Mouse (Mus musculus): Measurements from ENCODE around the gene Trmt11.
"Not testable (repeated sequence)": the region's sequence is repeated elsewhere in the genome, so short reads cannot be mapped to it uniquely, and the experiment has no call there.

The Trmt11 gene

DNA sequence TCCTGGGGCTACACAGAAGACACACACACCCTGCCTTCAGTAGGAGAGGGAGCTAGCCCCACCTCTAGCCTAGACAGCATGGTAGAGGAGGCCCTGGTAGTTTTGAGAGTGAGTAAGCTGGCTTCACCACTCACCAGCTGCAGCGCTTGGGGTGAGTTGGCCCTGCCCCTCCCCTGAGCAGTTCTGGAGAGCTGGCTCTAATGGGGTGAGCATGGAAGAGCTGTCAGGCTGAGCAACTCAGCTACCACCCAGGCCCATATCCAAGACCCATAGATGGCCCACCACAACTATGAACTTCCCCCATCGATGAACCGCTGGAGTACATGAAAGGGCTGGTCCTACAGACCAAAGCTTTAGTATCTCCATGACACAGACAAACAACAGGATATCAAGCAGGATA lies 35.9 kb downstream of the Trmt11 start:
- in situ Hi-C loops (cut with MboI, MseI), result no loop called here

DNA sequence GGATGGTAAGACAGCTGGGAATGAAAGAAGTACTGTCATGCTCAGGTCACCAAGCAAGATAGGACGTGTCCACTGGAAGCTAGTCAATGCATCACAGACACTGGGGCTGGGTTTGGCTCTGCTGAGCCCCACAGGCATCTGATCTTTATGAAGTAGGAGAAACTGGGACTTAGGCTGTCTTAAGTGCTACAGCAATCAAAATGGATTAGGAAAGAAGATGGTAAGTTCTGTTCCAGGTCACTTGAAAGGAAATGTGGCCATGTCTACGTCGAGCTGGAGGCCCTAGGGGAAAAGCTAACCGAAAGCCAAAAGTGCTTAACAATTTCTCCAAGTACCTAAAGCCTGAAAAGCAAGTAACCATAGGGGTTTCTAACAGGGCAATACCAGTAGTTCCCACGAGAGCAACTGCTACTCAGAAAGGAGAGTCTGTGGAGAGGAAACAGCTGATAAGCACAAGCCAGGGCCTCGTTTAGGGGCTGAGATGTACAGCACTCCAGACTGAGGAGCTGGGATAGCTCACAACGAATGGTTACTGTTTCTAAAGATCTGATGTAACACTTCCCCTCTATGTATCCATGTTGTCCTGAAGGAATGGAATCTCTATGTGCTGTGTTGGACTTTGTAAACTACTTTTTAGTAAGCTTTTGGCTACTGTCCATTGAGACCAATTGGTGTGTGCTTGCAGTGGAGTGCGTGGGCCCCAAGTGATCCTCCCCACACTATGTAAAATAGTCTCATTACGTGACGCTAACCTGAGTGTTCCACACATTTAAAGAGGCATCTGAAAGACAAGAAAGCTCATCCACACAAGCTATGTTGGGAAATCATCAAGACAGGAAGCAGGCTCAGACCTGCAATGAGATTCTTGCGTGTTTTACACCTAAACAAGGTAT lies 44.6 kb downstream of the Trmt11 start:
- in situ Hi-C loops (cut with MboI, MseI), result no loop called here

DNA sequence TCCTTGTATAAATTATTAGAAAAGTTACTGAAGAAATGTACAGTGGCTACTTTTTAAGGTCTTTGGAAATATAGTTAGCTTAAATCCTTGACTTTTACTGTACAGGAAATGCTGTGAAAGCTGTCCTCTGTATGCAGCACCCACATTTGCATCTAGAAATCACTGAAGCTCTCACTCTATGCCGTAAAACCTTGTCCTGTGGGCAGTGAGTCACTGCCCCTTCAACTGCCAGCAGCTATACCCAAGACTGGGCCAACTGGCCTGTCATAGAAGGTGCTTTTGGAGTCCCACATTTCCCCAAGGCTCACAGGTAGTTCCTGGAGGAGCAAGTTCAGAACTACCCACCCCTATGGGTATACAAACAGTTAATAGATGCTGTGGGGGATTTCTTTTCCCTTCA lies 48.2 kb downstream of the Trmt11 start:
- in situ Hi-C loops (cut with MboI, MseI), result no loop called here

DNA sequence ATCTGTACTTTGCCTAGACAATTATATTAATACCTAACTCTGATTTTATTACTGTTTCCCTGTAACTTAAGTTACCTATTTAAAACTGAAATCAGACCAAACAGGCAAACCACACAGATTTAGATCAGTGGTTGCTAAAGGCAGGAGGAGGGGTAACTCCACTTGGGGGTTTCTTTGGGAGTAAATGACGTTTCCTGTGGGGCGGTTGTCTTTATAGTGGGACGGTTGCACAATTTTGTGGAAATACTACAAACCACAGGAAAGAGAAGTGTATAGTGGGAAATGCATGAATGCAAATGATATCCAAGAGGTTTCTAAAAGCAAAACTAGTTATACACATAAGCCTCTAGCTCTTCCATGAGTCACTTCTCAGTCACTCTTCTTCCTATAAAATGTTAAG lies 50.6 kb downstream of the Trmt11 start:
- in situ Hi-C loops (cut with MboI, MseI), result loop anchor here (25.0 kb wide), 1 partner anchor 1013 kb away; the partner anchor contains the start of gene Rspo3

DNA sequence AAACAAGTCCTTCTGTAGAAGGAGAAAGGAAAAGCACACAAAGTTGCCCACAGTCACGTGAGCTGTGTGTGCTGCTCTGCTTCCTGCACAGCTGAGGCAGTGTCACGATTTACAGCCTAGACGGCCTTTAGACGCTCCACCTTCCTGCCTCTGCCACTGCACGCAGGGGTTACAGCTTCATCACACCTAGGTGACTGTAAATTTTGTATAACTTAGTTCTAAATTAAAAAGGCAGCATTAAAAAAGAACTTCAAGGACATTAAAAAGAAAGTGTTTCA lies 62.1 kb downstream of the Trmt11 start:
- in situ Hi-C loops (cut with MboI, MseI), result loop anchor here (25.0 kb wide), 1 partner anchor 1001 kb away; the partner anchor contains the start of gene Rspo3

DNA sequence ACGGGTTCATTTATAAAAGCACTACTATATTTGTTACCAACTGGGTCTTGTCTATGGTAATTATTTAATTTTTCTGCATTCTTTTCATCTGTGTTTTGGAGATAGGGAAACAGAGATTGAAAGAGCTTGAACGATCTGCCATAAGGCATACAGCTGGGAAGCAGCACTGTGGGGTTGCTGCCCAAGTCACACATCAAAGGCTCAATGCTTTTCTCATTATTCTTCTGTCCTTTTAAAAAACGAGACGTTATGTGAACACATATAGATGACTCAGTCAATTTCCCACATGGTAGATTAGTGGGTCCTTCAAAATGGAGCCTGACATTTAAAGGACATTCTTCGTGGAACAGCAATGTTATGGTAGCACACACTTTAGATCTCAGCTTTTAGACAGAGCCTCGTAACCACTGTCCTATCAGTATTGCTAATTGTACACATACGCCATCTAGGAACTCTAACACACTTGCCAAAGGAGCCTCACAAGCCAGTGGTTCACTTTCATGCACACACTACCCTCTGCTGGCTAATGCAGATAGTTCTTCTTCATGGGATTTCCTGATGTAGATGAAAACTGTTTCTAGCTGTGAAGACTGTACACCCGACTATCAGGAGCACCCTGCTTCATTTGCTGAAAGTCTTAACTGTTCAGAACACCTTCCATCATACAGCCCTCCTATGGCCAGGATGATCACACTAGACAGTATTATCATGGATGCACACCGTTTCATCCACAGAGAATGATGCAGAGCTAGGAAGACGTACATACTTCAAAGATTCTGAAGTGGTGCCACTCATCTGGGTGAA lies 62.6 kb downstream of the Trmt11 start:
- in situ Hi-C loops (cut with MboI, MseI), result loop anchor here (25.0 kb wide), 1 partner anchor 1001 kb away; the partner anchor contains the start of gene Rspo3

DNA sequence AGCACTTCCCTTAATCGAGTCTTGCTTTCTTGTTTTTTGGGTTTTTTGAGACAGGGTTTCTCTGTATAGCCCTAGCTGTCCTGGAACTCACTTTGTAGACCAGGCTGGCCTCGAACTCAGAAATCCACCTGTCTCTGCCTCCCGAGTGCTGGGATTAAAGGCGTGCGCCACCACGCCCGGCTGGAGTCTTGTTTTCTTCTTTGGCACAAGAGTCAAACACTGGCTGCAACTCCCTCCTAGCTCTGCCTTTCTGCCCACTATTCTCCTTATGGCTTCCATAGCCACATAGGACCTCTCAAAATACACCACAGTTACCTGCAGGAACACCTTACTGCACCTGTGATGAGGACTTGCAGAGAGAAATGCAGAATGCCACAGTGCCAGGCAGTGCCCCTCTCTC lies 64.6 kb downstream of the Trmt11 start:
- in situ Hi-C loops (cut with MboI, MseI), result loop anchor here (25.0 kb wide), 1 partner anchor 999 kb away; the partner anchor contains the start of gene Rspo3

DNA sequence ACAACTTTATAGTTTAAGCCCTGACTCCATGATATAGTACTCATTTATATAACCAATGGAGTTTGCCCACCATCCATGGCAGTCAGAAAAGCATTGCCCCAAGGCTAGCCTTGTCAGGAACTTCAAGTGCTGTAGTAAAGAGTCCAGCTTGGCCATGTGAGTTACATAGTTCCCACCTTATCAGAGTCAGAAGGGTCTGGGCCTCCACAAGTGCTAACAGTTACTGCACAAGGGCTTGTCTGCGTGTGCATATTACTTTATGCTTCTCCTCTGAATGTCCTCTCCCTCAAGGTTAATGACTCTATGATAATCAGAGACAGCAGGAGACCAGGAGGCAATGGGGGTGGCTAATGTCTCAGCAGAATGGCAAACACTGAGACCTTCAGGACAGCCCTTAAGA lies 73.4 kb downstream of the Trmt11 start:
- in situ Hi-C loops (cut with MboI, MseI), result loop anchor here (25.0 kb wide), 1 partner anchor 990 kb away; the partner anchor contains the start of gene Rspo3

DNA sequence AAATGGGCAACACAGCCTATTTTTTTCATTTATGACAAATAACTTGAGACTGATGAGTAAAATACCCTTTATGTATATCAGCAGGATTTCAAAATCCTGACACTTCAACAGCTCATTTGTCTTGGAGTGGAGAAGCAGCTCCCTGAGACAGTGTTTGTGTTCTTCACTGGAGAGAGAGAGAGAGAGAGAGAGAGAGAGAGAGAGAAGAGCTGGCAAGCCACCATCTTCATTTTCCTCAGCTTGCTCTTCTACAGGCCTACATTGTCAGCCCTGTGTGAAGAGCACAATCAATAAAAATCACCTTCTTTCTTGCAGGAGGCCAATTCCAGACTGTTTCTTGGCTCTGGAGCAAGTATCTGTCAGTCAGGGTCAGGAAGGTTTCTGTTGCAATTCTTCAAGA lies 78.8 kb downstream of the Trmt11 start:
- in situ Hi-C loops (cut with MboI, MseI), result no loop called here

DNA sequence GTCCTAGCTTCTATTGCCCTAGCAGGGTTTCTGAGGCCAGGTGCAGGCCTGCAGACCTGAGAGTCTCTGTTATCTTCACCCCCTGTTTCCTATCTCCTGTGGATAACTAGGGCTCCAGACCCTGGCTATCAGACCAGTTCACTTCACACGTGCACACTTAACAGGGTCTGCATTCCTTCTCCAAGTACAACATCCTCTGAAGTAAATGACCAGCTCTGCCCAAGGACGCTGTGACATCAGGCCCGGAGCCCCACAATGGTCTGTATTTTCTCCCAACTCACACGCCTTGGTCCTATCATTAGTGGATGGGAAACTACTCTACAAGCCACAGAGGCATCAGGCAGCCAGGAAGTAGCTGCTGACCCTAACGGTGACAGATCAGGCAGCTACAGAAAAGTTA lies 81.4 kb downstream of the Trmt11 start:
- in situ Hi-C loops (cut with MboI, MseI), result no loop called here

DNA sequence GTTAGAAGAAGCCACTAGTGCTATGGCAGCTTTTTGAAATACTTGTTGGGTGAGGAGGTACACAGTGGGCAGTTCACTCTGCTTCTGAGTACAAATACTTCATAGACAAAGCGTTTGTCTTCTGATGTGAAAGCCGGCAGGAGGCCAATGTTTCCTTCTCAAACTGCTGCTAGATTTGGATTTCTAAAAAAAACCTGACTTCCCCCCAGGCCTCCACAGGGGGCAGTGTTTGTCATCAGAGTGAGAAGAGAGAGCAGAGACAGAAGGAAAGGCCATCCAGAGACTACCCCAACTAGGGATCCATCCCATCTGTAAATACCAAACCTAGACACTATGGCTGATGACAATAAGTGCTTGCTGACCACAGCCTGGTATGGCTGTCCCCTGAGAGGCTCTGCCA lies 83.3 kb downstream of the Trmt11 start:
- in situ Hi-C loops (cut with MboI, MseI), result no loop called here

DNA sequence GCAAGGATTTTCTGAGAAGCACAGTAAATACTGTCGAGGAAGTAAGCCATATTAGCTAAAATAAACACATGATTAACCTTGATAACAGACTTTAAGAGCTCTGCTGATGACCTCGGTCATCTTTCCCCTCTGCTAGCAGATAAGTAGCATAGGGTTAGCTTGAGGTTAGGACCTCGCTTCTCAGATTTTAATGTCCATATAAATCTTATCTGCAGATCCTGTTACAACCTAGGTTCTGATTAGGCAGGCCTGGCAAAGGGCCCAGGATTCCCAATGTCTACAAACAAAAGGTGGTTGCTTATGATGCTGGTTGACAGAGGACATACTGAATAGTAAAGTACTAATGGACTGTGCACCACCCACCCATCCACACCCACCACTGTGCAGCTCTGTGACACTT lies 83.8 kb downstream of the Trmt11 start:
- in situ Hi-C loops (cut with MboI, MseI), result no loop called here

DNA sequence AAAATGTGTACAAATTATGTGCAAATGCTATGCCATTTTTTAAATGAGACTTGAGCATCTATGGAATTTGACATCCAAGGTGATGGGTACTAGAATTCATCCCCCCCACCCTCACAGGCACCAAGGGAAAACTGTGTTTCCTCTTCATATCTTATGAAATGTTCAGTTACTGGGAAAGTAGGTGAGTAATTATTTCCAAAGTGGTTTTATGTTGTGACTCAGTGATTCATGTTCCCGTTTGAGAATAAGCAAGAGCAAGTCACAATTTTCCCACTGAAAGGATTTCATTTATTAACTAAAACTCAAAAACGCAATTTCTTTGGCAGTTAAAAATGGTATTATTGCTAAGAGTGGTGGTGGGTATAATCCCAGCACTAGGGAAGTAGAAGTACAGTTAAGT lies 95.8 kb downstream of the Trmt11 start:
- in situ Hi-C loops (cut with MboI, MseI), result no loop called here

DNA sequence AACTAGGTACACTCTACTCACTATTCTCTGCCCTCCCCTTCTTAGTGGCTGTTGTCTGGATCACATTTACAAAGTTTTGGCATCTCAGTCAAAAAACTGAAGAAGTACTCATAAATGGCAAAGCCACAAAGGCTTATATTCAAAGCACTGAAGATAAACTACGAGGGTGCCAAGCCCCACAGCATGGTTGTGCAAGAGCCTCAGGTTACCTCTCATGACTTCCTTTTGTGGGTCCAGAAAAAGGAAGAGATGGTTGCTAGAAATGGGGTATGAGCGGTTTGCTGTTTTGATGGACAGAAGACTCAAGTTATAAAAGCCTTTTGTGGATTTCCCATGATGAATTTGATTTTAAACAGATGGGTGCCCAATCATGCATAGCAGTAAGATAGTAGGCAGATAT lies 97.4 kb downstream of the Trmt11 start:
- in situ Hi-C loops (cut with MboI, MseI), result no loop called here

DNA sequence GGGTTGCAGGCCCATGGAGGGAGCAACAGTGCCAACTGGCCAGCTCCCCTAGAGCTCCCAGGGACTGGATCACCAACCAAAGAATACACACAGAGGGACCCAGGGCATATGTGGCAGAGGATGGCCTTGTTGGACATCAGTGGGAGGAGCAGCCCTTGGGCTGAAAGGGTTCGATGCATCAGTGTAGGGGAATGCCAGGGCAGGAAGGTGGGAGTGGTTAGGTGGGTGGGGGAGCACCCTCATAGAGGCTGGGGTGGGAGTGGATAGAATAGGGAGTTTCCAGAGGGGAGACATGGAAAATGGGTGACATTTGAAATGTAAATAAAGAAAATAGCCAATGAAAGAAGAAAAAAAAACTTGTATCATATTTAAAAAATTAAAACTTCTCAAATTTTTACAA lies 97.8 kb downstream of the Trmt11 start:
- in situ Hi-C loops (cut with MboI, MseI), result no loop called here

DNA sequence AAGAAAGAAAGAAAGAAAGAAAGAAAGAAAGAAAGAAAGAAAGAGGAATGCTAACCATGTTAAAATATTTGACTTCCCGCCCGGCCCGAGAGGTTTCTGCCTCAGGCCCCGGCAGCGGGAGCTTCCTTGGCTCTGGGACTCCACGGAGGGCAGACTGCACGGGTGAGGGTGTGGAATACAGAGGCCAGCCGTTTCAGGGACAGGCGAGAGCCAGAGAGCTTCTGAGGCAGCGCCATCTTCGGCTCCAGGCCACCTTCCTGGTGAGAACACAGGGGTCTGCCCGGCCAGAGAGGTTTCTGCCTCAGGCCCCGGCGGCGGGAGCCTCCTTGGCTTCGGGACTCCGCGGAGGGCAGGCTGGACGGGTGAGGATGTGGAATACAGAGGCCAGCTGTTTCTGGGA lies 102.3 kb downstream of the Trmt11 start:
- in situ Hi-C loops (cut with MboI, MseI), result not testable (repeated sequence)
